Comparison of ENCODE assay signal across 8 mouse cellular contexts in genomic region chr4:128698011-128698861, GRCm38 (mm10). TPM values are rescaled to one million over a fixed set of nuclear protein-coding genes. Genes with fewer than 3 reads are reported as not detected.
A peak's percentile ranks its signal among the peaks of the same experiment; 100 is the strongest.
DNase-seq lines count a peak whose midpoint lies in the region; ATAC-seq and TF ChIP-seq lines count a peak whose summit lies in the region.

No protein-coding gene starts in this region.

- H3K4me3 ChIP-seq in cerebellum, adult 2 months (replicated peaks; ENCODE audit: insufficient read depth, low read depth, low read length): no peak overlapping the region
- no peak overlapping the region for H3K4me3 ChIP-seq in intestine, embryonic 15.5 days (replicated peaks)
- no peak overlapping the region for H3K4me3 ChIP-seq in midbrain, embryonic 13.5 days (replicated peaks)

- no peaks in the 10 kb centered on the region for H3K36me3 ChIP-seq in intestine, embryonic 15.5 days
- H3K36me3 ChIP-seq in midbrain, embryonic 13.5 days: no peaks in the 10 kb centered on the region

- no peaks in the 10 kb centered on the region for H3K27me3 ChIP-seq in cerebellum, adult 2 months (ENCODE audit: control insufficient read depth, insufficient read depth, low read length)
- H3K27me3 ChIP-seq in intestine, embryonic 15.5 days (replicated peaks): no peaks in the 10 kb centered on the region
- H3K27me3 ChIP-seq in midbrain, embryonic 13.5 days: no peaks in the 10 kb centered on the region

- H3K9me3 ChIP-seq in intestine, embryonic 15.5 days: no peaks in the 10 kb centered on the region
- H3K9me3 ChIP-seq in midbrain, embryonic 13.5 days: no peaks in the 10 kb centered on the region

- 0 out of 2 replicates have a peak overlapping the region, but pooled peaks have one; percentile 8 for H3K27ac ChIP-seq in cerebellum, adult 2 months (ENCODE audit: insufficient read depth, low read length)
- peak overlapping the region; percentile 85 for H3K27ac ChIP-seq in intestine, embryonic 15.5 days
- peak overlapping the region; percentile 67 for H3K27ac ChIP-seq in midbrain, embryonic 13.5 days

- intact Hi-C loops in left cerebral cortex, postnatal 10 days (cut with DNase I): no loop called here

- H3K4me2 ChIP-seq in intestine, embryonic 15.5 days (replicated peaks): no peak overlapping the region
- no peak overlapping the region for H3K4me2 ChIP-seq in midbrain, embryonic 13.5 days (replicated peaks)

- no peak for TF ChIP-seq POLR2A in cerebellum, adult 2 months (IDR thresholded peaks at IDR 0.05; ENCODE audit: borderline replicate concordance, insufficient read depth, low read length)

- peak; percentile 40 for ATAC-seq in granulocyte monocyte progenitor cell, adult 5-6 weeks (replicated peaks; ENCODE audit: poor library complexity, severe bottlenecking)
- ATAC-seq in intestine, embryonic 15.5 days: peak; percentile 81
- peak; percentile 34; the same call in 1 of the 2 replicates for ATAC-seq in midbrain, embryonic 13.5 days

- H3K4me1 ChIP-seq in cerebellum, adult 2 months (ENCODE audit: control insufficient read depth, insufficient read depth, low read length): peaks cover 34% of the 10 kb centered on the region
- H3K4me1 ChIP-seq in intestine, embryonic 15.5 days (replicated peaks): peaks cover 28% of the 10 kb centered on the region
- peaks cover 26% of the 10 kb centered on the region for H3K4me1 ChIP-seq in midbrain, embryonic 13.5 days (replicated peaks)

- no peak for TF ChIP-seq CTCF in cerebellum, adult 2 months (IDR thresholded peaks at IDR 0.05; ENCODE audit: borderline replicate concordance, insufficient read depth, low read depth, low read length)

- WGBS in cerebellum, adult 2 months: 48% methylated on average over 12 of the region's 12 CpGs
- 33% methylated on average over 12 of the region's 12 CpGs for WGBS in intestine, embryonic 15.5 days
- 51% methylated on average over 12 of the region's 12 CpGs for WGBS in midbrain, embryonic 13.5 days

- H3K9ac ChIP-seq in intestine, embryonic 15.5 days: no peak overlapping the region
- no peak overlapping the region for H3K9ac ChIP-seq in midbrain, embryonic 13.5 days (replicated peaks)

- DNase-seq in cerebellum, adult 2 months: peak in 1 of 2 experiments; percentile 42
- DNase-seq in cerebellum, postnatal 25 days: no peak
- DNase-seq in embryo, embryonic 11 days: peak; percentile 76
- peak; percentile 61 to 74 for DNase-seq in left cerebral cortex, postnatal 10 days (ENCODE audit: extremely low spot score in 1 of 2, low spot score in 2 of 2)
- no peak for DNase-seq in thymus, adult 18-20 months

RNA-seq across cellular contexts. Expression of gene Phc2, which starts 43.7 kb away (rescaled TPM):
- polyA plus RNA-seq in cerebellum, adult 2 months (2012; rRNA removed): 133 and 144 TPM in 2 replicates
- total RNA-seq in granulocyte monocyte progenitor cell, adult 5-6 weeks (2014; fragmentation: Nextera tagmentation): 33.7 and 47.2 TPM in 2 replicates
- 8.7 and 17.5 TPM in 2 replicates for total RNA-seq in granulocyte monocyte progenitor cell, adult 5-6 weeks (2017)
- 39.2 and 42.3 TPM in 2 replicates for polyA plus RNA-seq in intestine, embryonic 15.5 days (2015; fragmentation: Nextera tagmentation; extraction: Ambion mirVana)
- 10 to 100 TPM; 65.1 to 71.4 TPM for total RNA-seq in left cerebral cortex, postnatal 10 days (2021)
- 30.0 and 36.1 TPM in 2 replicates for polyA plus RNA-seq in midbrain, embryonic 13.5 days (2015; fragmentation: Nextera tagmentation; extraction: Ambion mirVana)

RNA-seq across cellular contexts. Expression of gene A3galt2, which starts 56.9 kb away (rescaled TPM):
- polyA plus RNA-seq in cerebellum, adult 2 months (2012; rRNA removed): 1.9 and 2.4 TPM in 2 replicates
- not detected in 2 replicates for total RNA-seq in granulocyte monocyte progenitor cell, adult 5-6 weeks (2014; fragmentation: Nextera tagmentation)
- 0.04 TPM in 1 of 2 replicates, not detected in the other for total RNA-seq in granulocyte monocyte progenitor cell, adult 5-6 weeks (2017)
- 0.08 and 0.13 TPM in 2 replicates for polyA plus RNA-seq in intestine, embryonic 15.5 days (2015; fragmentation: Nextera tagmentation; extraction: Ambion mirVana)
- under 1 TPM; 0.45 to 0.47 TPM for total RNA-seq in left cerebral cortex, postnatal 10 days (2021)
- polyA plus RNA-seq in midbrain, embryonic 13.5 days (2015; fragmentation: Nextera tagmentation; extraction: Ambion mirVana): 0.23 and 0.58 TPM in 2 replicates

Comparison
In these comparisons a context has a peak if more than half of its experiments do, and no peak if none do; other contexts are left out.
1. DNase-seq: peak in embryo, embryonic 11 days (single experiment) and left cerebral cortex, postnatal 10 days (2 of 2); none in cerebellum, postnatal 25 days (0 of 2) and thymus, adult 18-20 months (0 of 2).
2. H3K27ac ChIP-seq: peak in every context shown above with its lines; median percentile 85 in intestine, embryonic 15.5 days; 67 in midbrain, embryonic 13.5 days; 8 in cerebellum, adult 2 months.
3. Peak in every context shown above with its lines, with median percentiles within 50 percentile points of each other: ATAC-seq.